Mouse (Mus musculus): ENCODE measurements around the gene Bend7.

The Bend7 gene

DNA sequence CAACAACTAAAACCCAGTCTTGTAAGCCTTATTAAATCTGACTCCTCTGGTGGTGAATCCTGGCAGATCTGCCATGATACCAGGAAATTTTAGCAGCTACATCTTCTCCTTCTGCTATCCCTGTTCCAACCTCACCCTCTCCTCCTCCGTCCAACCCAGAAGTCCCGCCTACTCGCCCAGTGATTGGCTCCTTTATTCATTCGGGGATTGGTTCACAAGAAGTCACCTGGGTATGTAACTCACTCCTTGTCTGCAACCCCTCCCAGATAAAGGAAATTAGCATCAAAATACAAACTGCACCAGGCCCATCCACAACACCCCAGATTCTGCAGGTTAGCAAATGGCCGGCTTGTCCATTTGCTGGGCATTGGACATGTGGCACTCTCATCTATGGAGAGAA is 98.7 kb downstream of the Bend7 start:
- no peaks in the 10 kb centered on the region for H3K27me3 ChIP-seq (ENCODE audit: control insufficient read depth, insufficient read depth, low read length, poor library complexity, severe bottlenecking)
- no peak for DNase-seq (ENCODE audit: low read depth, low spot score)
- no peaks in the 10 kb centered on the region for H3K36me3 ChIP-seq (ENCODE audit: control insufficient read depth, insufficient read depth, low read length, poor library complexity, severe bottlenecking)

- no peak for DNase-seq (ENCODE audit: low read depth, low spot score)
- Histone ChIP-seq H3K27me3 (ENCODE audit: control insufficient read depth, insufficient read depth, low read length, poor library complexity, severe bottlenecking) (no peaks in the 10 kb centered on the region), H3K36me3 (ENCODE audit: control insufficient read depth, insufficient read depth, low read length, poor library complexity, severe bottlenecking) (no peaks in the 10 kb centered on the region)
Observed at GRCm38 (mm10) chr2:4817678-4818077, 100.0 kb downstream of the Bend7 start.

- DNase-seq (ENCODE audit: low read depth, low spot score) = no peak
- no peaks in the 10 kb centered on the region for H3K27me3 ChIP-seq (ENCODE audit: control insufficient read depth, insufficient read depth, low read length, poor library complexity, severe bottlenecking)
- H3K36me3 ChIP-seq (ENCODE audit: control insufficient read depth, insufficient read depth, low read length, poor library complexity, severe bottlenecking) = no peaks in the 10 kb centered on the region
Observed at GRCm38 (mm10) chr2:4820230-4820629, 102.6 kb downstream of the Bend7 start.

DNA sequence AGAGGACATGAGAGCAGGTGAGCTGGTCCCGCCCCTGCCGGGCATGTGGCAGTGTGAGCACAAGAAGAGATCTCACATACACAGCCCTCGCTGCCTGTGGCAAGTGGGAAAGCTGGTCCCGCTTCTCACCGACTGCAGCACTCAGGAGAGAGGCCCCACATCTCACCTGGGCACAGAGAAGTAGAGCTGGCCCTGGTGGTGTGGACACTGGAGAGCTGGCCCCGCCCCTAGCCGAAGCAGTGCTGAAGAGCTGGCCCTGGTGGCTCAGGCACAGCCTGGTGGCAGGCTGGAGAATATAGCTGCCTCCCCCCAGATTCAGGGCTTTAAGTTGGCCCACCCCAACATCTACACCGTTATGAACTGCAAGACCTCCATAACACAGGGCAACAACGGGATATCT is 106.4 kb downstream of the Bend7 start:
- H3K27me3 ChIP-seq (ENCODE audit: control insufficient read depth, insufficient read depth, low read length, poor library complexity, severe bottlenecking) = no peaks in the 10 kb centered on the region
- no peak for DNase-seq (ENCODE audit: low read depth, low spot score)
- no peaks in the 10 kb centered on the region for H3K36me3 ChIP-seq (ENCODE audit: control insufficient read depth, insufficient read depth, low read length, poor library complexity, severe bottlenecking)

DNA sequence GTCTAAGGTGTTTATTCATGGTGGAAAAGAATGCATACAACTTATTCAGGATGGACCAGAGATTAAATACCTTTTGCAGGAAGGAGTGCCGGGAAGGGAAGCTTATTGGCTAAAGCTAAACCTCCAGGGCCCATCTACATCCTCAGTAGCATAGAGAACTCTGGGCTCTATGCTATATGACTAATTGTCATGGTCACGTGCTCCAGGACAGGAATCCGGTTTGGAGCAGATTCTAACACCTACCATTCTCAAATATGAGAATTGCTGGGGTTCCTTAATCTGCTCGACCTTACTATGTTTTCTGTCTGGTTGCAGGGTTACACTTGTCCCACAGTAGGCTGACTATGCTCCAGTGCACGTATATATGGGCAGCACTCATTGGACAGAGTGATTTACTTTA is 110.4 kb downstream of the Bend7 start:
- H3K36me3 ChIP-seq (ENCODE audit: control insufficient read depth, insufficient read depth, low read length, poor library complexity, severe bottlenecking) = no peaks in the 10 kb centered on the region
- DNase-seq (ENCODE audit: low read depth, low spot score) = no peak
- H3K27me3 ChIP-seq (ENCODE audit: control insufficient read depth, insufficient read depth, low read length, poor library complexity, severe bottlenecking) = no peaks in the 10 kb centered on the region

- Histone ChIP-seq H3K36me3 (ENCODE audit: control insufficient read depth, insufficient read depth, low read length, poor library complexity, severe bottlenecking) (no peaks in the 10 kb centered on the region), H3K27me3 (ENCODE audit: control insufficient read depth, insufficient read depth, low read length, poor library complexity, severe bottlenecking) (no peaks in the 10 kb centered on the region)
- DNase-seq (ENCODE audit: low read depth, low spot score) = no peak
Observed at GRCm38 (mm10) chr2:4828446-4828997, 110.9 kb downstream of the Bend7 start.

DNA sequence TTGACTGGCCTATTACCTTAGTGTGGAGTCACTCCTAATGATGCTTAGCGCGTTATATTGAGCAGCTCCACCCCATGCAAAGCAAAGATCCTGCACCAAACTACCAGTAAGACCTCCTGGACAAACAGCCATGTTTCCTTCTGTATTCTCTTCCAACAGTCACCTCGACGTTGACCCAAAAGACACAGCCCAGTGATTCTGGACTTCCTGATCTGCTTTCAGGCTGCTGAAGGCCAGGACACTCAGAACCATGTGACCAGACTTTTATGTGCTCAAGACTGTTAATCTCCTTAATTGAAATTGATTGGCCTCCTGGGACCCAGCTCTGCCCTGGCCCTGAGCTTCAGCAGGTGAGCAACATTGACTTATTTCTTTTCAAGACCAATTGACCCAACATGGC is 111.4 kb downstream of the Bend7 start:
- DNase-seq (ENCODE audit: low read depth, low spot score) = no peak
- H3K27me3 ChIP-seq (ENCODE audit: control insufficient read depth, insufficient read depth, low read length, poor library complexity, severe bottlenecking) = no peaks in the 10 kb centered on the region
- H3K36me3 ChIP-seq (ENCODE audit: control insufficient read depth, insufficient read depth, low read length, poor library complexity, severe bottlenecking) = no peaks in the 10 kb centered on the region

DNA sequence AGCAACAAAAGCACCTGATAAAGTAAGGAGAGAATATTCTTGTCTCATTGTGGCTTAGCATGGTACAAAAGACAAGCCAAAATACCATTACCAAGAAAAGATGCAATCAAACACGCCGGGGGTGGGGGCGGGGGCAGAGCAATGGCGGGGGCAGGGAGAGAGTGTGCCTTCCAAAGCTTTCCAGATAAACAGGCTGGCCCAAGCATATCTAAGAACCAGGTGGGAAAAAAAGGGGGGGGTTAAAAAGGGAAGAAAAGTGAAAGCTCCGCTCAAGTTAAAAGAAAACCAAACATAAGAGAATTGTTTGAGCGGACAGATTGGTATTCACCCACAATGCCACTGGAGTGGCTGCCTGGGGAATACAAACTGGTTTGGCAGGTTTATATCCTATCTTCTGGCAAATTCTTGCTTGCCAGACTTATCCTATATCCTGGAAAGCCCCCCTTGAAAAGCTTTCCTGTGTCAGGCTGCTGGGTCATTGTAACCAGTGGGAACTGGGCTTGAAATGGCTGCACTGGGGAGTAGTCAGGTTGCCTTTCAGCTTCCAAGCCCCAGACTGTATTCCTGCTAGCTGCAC is 111.9 kb downstream of the Bend7 start:
- DNase-seq (ENCODE audit: low read depth, low spot score) = no peak
- no peaks in the 10 kb centered on the region for H3K27me3 ChIP-seq (ENCODE audit: control insufficient read depth, insufficient read depth, low read length, poor library complexity, severe bottlenecking)
- H3K36me3 ChIP-seq (ENCODE audit: control insufficient read depth, insufficient read depth, low read length, poor library complexity, severe bottlenecking) = no peaks in the 10 kb centered on the region

- no peak for DNase-seq (ENCODE audit: low read depth, low spot score)
- no peaks in the 10 kb centered on the region for H3K27me3 ChIP-seq (ENCODE audit: control insufficient read depth, insufficient read depth, low read length, poor library complexity, severe bottlenecking)
- H3K36me3 ChIP-seq (ENCODE audit: control insufficient read depth, insufficient read depth, low read length, poor library complexity, severe bottlenecking) = no peaks in the 10 kb centered on the region
Observed at GRCm38 (mm10) chr2:4831493-4831892, 113.9 kb downstream of the Bend7 start.

DNA sequence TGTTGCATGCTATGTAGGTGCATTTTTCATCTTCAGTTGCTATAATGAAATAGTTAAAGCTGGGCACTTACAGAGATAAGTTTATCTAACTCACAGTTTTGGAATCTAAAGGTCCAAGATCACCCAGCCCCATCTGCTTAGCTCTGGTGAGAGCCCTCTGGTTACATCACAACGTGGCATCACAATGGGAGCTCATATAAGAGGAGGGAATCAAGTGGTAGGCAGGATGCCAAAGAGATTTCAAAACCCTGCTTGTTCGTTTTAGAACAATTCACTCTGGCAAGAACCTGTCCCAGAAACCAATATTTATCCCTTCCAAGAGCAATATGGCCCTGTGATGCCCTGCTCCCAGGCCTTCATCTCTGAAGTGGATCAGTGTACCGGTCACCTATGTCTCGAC is 114.5 kb downstream of the Bend7 start:
- Histone ChIP-seq H3K27me3 (ENCODE audit: control insufficient read depth, insufficient read depth, low read length, poor library complexity, severe bottlenecking) (no peaks in the 10 kb centered on the region), H3K36me3 (ENCODE audit: control insufficient read depth, insufficient read depth, low read length, poor library complexity, severe bottlenecking) (no peaks in the 10 kb centered on the region)
- DNase-seq (ENCODE audit: low read depth, low spot score) = no peak

- DNase-seq (ENCODE audit: low read depth, low spot score) = no peak
- no peaks in the 10 kb centered on the region for H3K27me3 ChIP-seq (ENCODE audit: control insufficient read depth, insufficient read depth, low read length, poor library complexity, severe bottlenecking)
- H3K36me3 ChIP-seq (ENCODE audit: control insufficient read depth, insufficient read depth, low read length, poor library complexity, severe bottlenecking) = no peaks in the 10 kb centered on the region
Observed at GRCm38 (mm10) chr2:4849449-4849848, 131.8 kb downstream of the Bend7 start.

All from splenic B cell, adult 2 months (primary cell).